Mouse (Mus musculus) megakaryocyte, embryonic 14.5 days (primary cell): ENCODE measurements around the gene Nemf. TPM values are rescaled to one million over a fixed set of nuclear protein-coding genes. Genes with fewer than 3 reads are reported as not detected.
"Not testable (repeated sequence)": the region's sequence is repeated elsewhere in the genome, so short reads cannot be mapped to it uniquely, and the experiment has no call there.

Experiments used
- H3K27me3 ChIP-seq: replicated peaks from 2 replicates; pipeline ENCODE3; 2012; ENCODE audit warnings: inconsistent platforms
- H3K36me3 ChIP-seq: replicated peaks from 2 replicates; pipeline ENCODE3; 2012; ENCODE audit warnings: low read length, inconsistent platforms, mixed read lengths
- H3K4me1 ChIP-seq: 2 replicates; pipeline ENCODE4 v1.6.1; 2012; ENCODE audit warnings: inconsistent platforms
- H3K4me3 ChIP-seq: replicated peaks from 2 replicates; pipeline ENCODE3; 2012; ENCODE audit warnings: moderate library complexity, mild to moderate bottlenecking, inconsistent platforms
- H3K9me3 ChIP-seq: 2 replicates; pipeline ENCODE4 v1.6.1; 2012; ENCODE audit warnings: inconsistent platforms
- FLI1 ChIP-seq: IDR thresholded peaks from 2 replicates; pipeline ENCODE4 v1.6.1; 2012; ENCODE audit warnings: low read length, inconsistent platforms, mixed read lengths
- GATA1 ChIP-seq: IDR thresholded peaks from 3 replicates; pipeline ENCODE4 v1.6.1; 2012; ENCODE audit warnings: mixed read lengths, low read length, inconsistent platforms, borderline replicate concordance
- polyA plus RNA-seq: library from polyadenylated mRNA; stranded (reverse); fragments of >175 nt; gene quantifications from 2 replicates; pipeline ENCODE4 v1.2.3, GENCODE M21; 2012; ENCODE audit warnings: low replicate concordance; ENCODE audit not compliant: insufficient read depth

Gene Nemf
- polyA plus RNA-seq, 1 experiment, result 1.4 TPM

DNA sequence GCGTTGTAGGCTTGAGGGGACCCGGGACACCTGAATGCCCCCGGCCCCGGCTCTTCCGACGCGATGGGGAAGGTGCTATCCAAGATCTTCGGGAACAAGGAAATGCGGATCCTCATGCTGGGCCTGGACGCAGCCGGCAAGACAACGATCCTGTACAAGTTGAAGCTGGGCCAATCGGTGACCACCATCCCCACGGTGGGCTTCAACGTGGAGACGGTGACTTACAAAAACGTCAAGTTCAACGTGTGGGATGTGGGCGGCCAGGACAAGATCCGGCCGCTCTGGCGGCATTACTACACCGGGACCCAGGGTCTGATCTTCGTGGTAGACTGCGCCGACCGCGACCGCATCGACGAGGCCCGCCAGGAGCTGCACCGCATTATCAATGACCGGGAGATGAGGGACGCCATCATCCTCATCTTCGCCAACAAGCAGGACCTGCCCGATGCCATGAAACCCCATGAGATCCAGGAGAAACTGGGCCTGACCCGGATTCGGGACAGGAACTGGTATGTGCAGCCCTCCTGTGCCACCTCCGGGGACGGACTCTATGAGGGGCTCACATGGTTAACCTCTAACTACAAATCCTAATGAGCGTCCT lies 15.9 kb upstream of the Nemf start:
- Histone ChIP-seq H3K27me3 (no peaks in the 10 kb centered on the region), H3K9me3 (no peaks in the 10 kb centered on the region), H3K36me3 (peaks cover 30% of the 10 kb centered on the region), H3K4me1 (peaks cover 24% of the 10 kb centered on the region), H3K4me3 (peak overlapping the region; percentile 99)
- TF ChIP-seq GATA1, result no peak
- no peak for TF ChIP-seq FLI1

DNA sequence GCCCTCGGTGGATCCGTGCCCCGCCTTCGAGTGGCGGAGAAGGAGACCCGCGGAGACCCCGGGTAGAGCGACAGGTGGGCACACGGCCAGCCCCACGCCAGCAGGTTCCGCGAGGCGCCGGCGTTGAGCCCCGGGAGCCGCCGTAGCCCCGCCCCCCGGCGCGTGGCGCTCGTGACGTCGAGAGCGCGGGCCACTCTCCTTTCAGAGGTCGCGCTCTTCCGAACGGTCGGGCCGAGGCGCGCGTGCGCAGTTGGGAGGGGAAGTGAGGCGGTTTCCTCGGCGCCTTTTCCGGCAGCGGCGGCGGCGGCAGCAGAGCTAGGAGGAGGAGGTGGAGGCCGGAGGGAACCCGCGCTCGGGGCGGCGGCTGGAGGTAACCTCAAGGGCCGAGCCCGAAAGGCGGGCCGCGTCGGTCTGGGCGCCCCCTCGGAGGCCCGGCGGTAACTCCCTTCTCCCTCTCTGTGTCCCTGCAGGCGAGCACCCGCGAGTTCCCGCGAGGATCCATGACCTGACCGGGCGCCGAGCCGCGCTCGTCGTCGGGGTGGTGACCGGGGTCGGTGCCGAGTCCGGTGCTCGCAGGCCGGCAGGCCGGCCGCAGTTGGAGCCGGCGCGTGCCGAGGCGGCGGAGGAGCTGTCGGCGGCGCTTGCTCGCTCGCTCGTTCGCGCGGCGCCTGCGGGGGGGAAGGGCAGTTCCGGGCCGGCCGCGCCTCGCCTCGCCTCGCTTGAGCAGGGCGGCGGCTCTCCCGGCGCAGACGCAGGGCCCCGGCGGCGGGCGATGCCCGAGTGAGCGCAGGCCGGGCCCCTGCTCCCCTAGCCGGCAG lies 15.1 kb upstream of the Nemf start, which contains the start of the genes Arf6 and Gm9887:
Gene Arf6 (plus strand): TSS at position 297 of the 818 bp plus-strand sequence.
Gene Gm9887 (minus strand): TSS at position 605 of the 818 bp plus-strand sequence.
- Histone ChIP-seq H3K36me3 (peaks cover 27% of the 10 kb centered on the region), H3K4me1 (peaks cover 29% of the 10 kb centered on the region), H3K4me3 (peak within 1 kb of the TSS; percentile 99), H3K9me3 (no peaks in the 10 kb centered on the region), H3K27me3 (no peaks in the 10 kb centered on the region)
- TF ChIP-seq GATA1 (no peak), FLI1 (no peak)

DNA sequence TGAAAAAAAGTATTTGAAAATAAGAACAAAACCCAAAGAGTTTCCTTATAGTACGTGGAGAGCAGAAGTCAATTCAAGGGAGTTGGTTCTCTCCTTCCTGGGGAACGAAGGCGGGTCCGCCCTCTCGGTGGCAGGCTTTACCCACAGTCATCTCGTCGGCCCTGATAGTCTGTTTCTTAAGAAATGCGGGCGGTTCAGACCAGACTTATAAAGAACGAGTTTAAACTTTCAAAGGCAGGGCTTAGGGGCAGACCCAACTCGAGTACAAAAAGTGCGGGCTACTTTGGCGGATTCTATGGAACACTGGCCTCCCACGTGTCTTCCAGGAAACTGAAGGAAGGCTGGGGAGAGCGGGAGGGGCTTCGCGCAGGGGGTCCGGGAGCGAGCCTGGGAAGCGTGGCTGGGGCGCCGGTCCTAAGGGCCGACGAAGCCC lies 14.5 kb upstream of the Nemf start:
- peaks cover 29% of the 10 kb centered on the region for H3K4me1 ChIP-seq
- TF ChIP-seq GATA1 (no peak), FLI1 (no peak)
- H3K36me3 ChIP-seq, result peaks cover 22% of the 10 kb centered on the region

DNA sequence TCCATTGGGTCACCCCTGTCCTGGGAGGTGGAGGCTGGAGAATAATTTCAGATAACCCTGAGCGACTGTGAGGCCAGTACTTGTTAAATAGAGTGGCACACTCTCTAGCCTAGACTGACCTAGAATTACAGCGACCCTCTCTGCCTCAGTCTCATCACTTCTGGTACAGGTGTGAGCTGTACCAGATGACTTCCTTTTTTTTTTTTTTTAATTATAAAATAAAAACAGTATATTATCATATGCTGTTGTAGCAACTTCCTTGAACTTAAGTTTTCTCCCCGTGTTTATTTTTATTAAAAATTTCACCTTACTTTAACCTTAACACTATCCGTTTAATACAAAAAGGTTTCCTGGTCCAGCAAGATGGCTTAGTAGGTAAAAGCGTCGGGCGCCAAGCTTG lies 14.0 kb upstream of the Nemf start:
- H3K27me3 ChIP-seq, result no peaks in the 10 kb centered on the region
- H3K9me3 ChIP-seq, result no peaks in the 10 kb centered on the region
- H3K4me1 ChIP-seq, result peaks cover 28% of the 10 kb centered on the region
- H3K36me3 ChIP-seq, result peaks cover 18% of the 10 kb centered on the region
- peak overlapping the region; percentile 99 for H3K4me3 ChIP-seq
- TF ChIP-seq FLI1 (no peak), GATA1 (no peak)

More for the DNA sequence above, 14.5 kb upstream of the Nemf start:
- H3K9me3 ChIP-seq, result no peaks in the 10 kb centered on the region
- no peaks in the 10 kb centered on the region for H3K27me3 ChIP-seq
- H3K4me3 ChIP-seq, result peak overlapping the region; percentile 99

DNA sequence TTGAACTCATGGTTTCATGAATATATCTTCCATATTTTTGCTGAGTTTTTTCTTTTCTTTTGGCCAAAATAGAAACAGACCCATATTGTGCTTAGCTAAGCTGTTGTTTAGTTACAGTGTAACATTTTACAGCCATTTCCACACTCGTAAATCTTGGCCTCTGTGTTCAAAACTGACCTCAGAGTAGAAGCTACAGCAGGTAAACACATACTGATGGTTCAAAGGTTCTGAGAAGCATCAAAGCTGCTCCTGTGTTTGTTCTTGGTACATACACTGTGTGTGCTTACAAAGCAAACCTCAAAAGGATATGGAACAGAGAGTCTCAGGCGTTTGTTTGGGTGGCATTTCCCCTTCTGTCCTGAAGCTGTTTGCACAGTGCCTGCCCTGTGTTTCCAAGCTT lies 10.6 kb upstream of the Nemf start:
- Histone ChIP-seq H3K4me1 (peaks cover 33% of the 10 kb centered on the region), H3K27me3 (no peaks in the 10 kb centered on the region), H3K4me3 (no peak overlapping the region), H3K36me3 (no peaks in the 10 kb centered on the region), H3K9me3 (no peaks in the 10 kb centered on the region)
- TF ChIP-seq FLI1 (no peak), GATA1 (no peak)

DNA sequence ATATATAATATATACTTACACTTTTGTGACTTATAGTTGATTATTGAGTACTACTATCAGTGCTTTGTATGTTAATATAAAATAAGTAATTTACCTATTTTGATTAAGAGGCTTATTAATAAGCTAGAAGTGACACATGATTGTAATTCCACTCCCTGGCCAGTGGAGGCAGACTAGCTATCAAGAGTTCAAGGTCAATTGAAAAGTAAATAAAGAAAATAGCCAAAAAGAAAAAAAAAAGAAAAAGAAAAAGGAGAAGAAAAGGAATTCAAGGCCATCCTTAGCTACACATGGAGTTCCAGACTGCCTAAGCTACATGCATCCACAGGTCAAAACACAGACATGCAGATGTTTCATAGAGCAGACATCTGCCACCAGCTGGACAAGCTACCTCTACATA lies 9.5 kb upstream of the Nemf start:
- peaks cover 37% of the 10 kb centered on the region for H3K4me1 ChIP-seq
- H3K36me3 ChIP-seq, result no peaks in the 10 kb centered on the region
- TF ChIP-seq GATA1 (no peak), FLI1 (no peak)
- no peaks in the 10 kb centered on the region for H3K27me3 ChIP-seq
- H3K4me3 ChIP-seq, result no peak overlapping the region
- no peaks in the 10 kb centered on the region for H3K9me3 ChIP-seq

DNA sequence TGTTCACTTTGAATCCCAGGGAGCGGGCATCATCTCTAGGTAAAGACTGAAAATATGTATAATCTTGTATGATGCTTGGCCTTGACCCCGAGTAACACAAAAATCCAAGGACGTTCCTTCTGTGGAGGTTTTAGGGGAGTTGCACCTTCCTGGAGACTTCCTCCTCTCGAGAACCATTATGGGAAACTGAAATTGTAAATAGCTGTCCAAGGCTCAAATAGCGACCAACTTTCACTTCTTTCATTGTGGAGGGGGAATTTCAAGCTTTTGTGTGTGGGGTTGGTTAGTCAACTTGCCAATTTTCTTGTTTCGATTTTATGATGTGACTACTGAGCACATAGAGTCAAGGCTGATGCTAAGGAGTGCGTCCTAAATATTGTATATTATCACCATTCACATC lies 8.8 kb upstream of the Nemf start:
- peaks cover 34% of the 10 kb centered on the region for H3K4me1 ChIP-seq
- H3K4me3 ChIP-seq, result no peak overlapping the region
- H3K36me3 ChIP-seq, result no peaks in the 10 kb centered on the region
- no peaks in the 10 kb centered on the region for H3K27me3 ChIP-seq
- TF ChIP-seq GATA1 (no peak), FLI1 (no peak)
- H3K9me3 ChIP-seq, result no peaks in the 10 kb centered on the region

DNA sequence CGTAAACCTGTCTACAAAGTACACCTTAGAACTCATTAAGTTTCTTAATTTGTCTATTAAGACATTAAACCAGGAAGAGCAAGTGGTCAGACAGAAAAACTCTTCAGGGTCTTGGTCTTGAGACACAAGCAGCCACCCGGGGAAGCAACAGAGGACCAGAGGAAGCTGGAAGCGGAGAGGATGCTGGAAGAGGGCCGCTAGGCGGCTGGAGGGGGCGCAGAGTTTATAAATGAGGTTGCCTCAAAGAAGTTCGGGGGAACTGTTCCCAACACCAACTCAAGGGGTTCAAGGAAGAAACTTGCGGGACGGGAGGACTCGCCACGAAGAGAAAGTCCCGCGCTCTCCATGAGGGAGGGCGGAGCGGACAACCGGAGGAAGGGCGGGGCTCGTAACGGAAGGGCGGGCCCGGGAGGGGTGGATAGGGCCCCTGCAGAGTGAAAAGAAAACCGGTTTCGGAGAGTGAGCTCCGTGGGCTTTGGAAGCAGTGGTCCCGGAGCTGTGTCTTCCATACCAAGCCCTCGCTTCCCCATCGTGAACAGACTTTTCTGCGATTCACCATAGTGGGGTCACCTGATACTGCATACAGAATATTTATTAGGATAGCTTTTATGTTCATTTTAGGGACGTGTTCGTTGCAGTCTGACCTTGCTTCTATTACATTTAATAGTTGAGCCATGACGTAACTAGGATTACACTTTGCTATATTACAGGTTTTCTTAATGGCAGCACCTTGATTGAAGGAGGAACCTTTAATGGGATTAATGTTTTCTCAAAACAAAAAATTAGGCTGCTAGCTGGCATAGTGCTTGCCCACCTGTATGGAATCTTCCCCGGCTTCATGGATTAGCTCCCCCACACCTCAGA lies 7.2 kb upstream of the Nemf start:
- H3K4me1 ChIP-seq, result peaks cover 30% of the 10 kb centered on the region
- H3K9me3 ChIP-seq, result no peaks in the 10 kb centered on the region
- no peaks in the 10 kb centered on the region for H3K36me3 ChIP-seq
- H3K4me3 ChIP-seq, result peak overlapping the region; percentile 93
- no peaks in the 10 kb centered on the region for H3K27me3 ChIP-seq
- TF ChIP-seq GATA1 (no peak), FLI1 (no peak)

DNA sequence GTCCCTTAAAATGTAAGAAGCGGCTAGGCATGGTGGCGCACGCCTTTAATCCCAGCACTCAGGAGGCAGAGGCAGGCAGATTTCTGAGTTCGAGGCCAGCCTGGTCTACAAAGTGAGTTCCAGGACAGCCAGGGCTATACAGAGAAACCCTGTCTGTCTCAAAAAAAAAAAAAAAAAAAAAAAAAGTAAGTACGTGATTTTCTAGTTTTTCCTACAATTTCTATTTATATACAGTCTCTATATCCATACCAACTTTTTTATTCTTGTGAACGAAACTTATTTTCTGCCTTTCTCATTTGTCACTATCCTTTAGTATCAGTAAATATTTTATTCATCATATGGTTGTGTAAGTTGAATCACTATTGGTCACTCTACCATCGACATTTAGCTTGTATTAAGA lies 6.1 kb upstream of the Nemf start:
- not testable (repeated sequence) for H3K36me3 ChIP-seq, H3K9me3 ChIP-seq, H3K27me3 ChIP-seq
- Histone ChIP-seq H3K4me1 (peaks cover 30% of the 10 kb centered on the region), H3K4me3 (peak overlapping the region; percentile 93)
